Mouse (Mus musculus): ENCODE results near the gene Olfr1163.
"Not testable (repeated sequence)": the region's sequence is repeated elsewhere in the genome, so short reads cannot be mapped to it uniquely, and the experiment has no call there.

Olfr1163 gene

DNA sequence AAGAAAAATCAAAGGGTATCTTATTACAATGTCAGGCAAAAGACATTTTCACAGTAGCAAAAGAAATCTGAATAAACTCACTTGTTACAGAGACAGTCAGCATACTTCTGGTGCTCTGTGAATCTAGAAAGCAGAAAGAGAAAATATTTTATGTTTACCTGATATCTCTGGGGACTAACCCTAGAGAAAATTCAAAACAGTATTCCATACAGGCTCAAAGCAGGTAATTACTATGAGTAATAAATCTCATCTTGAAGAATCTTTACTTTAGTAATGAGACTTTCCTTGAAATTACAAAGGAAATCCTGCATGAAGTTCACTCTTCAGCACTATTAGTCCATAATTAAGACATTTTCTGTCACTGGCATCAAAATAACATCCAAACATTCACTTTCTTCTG lies at the start of gene Olfr1163:
TSS of gene Olfr1163 (minus strand) at position 101 of the 400 bp plus-strand sequence.
- DNase-seq (ENCODE audit: low read depth) = no peak

DNA sequence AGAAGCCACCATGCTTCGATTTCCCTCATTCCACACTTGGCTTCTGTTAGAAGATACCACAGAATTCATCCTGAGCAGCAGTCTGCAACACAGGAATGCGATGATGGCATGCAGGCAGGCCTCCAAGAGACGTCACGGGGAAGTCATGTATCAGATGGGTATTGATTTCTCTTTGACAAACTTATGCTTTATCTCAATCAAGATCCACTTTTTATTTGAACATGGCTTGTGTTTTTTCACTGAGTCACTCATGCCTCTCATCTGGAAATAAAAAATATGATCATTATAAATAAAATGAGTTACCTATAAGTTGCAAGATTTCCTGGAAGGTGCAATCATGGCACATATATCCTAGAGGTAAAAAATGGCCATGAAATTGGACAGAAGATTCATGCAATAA lies 22.2 kb upstream of the Olfr1163 start, which contains the start of gene Olfr1164:
TSS of gene Olfr1164 (minus strand) at position 101 of the 400 bp plus-strand sequence.
- no peak for DNase-seq (ENCODE audit: low read depth)

DNA sequence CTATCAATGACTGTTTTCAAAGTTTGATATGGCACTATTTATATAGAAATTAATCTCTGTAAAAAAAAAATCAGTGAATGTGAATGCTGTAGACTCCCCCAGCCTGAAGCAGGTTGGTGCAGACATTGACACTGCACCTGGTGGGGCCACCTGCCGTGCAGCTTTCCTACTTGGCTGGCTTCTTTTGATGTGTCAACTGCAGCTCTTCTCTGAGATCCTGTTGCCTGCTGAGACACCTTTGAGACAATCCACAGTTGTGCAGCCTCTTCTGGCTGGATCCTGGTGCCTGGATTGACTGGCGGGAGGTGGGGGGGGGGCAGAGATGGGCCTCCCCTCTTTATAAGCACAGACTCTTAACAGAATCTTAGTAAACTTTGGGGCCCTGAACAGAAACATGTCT lies 8.0 kb downstream of the Olfr1163 start:
- DNase-seq (ENCODE audit: low read depth) = no peak

DNA sequence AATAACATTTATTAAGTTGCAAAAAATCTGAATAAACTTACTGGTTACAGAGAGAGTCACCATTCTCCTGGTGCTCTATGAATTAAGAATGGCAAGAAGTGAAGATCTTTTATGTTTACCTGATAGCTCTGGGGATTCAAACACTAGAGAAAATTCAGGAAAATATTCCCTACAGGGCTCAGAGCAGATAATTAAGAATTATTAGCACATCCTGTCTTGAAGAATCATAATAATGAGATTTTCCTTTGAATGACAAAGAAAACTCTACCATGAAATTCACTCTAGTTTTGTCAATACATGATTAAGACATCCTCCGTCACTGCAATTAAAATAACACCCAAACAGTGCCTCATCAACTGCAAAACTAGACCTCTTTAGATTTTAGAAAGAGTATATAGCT lies 20.6 kb downstream of the Olfr1163 start, which contains the start of gene Olfr1162:
TSS of gene Olfr1162 (minus strand) at position 101 of the 400 bp plus-strand sequence.
- no peak for DNase-seq (ENCODE audit: low read depth)

DNA sequence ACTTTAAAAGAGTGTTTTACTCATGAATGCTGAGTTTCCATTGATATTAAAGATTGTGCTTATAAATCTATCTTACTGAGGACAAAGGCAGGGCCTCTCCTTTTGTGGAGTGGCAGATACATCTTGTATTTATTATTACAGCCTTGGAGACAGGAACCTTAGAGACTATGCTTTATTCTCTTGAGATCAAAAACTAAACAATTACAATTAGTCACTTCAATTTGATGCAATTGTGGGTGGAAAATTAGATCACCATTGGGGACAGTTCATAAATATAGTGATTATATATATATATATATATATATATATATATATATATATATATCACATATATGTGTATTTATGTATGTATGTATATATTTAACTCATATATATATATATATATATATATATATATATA lies 34.0 kb downstream of the Olfr1163 start, which contains the start of gene Olfr73:
TSS of gene Olfr73 (minus strand) at position 101 of the 400 bp plus-strand sequence.
- no peak for DNase-seq (ENCODE audit: low read depth)

DNA sequence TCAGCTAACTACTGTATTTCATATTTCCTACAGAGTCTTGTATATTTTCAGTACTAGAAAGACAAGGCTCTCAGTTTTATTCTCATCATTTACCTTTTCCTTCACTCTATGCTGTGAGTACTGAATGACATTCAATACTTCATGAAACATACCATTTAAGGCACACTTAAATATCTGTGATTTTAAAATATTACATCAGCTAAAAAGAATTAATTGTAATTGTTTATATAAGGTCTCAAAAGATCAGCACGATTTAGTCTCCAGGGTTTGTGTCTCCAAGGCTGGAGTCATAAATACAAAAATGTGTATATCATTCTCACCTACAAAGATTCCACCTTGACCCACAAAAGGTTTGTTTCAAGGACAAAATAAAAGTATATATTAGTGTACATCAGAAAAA lies 49.2 kb downstream of the Olfr1163 start, which contains the start of gene Olfr1161:
TSS of gene Olfr1161 (plus strand) at position 301 of the 400 bp plus-strand sequence.
- not testable (repeated sequence) for DNase-seq (ENCODE audit: low read depth)
